Mouse (Mus musculus) R1 (cell line): ENCODE data around the gene Zdhhc12.
"Not testable (repeated sequence)": the region's sequence is repeated elsewhere in the genome, so short reads cannot be mapped to it uniquely, and the experiment has no call there.

ENCODE experiments used
- DNase-seq: peaks from one replicate; pipeline ENCODE4 v3.0.0-alpha.2; 2018; ENCODE audit warnings: low read depth, low spot score

Gene Zdhhc12

DNA sequence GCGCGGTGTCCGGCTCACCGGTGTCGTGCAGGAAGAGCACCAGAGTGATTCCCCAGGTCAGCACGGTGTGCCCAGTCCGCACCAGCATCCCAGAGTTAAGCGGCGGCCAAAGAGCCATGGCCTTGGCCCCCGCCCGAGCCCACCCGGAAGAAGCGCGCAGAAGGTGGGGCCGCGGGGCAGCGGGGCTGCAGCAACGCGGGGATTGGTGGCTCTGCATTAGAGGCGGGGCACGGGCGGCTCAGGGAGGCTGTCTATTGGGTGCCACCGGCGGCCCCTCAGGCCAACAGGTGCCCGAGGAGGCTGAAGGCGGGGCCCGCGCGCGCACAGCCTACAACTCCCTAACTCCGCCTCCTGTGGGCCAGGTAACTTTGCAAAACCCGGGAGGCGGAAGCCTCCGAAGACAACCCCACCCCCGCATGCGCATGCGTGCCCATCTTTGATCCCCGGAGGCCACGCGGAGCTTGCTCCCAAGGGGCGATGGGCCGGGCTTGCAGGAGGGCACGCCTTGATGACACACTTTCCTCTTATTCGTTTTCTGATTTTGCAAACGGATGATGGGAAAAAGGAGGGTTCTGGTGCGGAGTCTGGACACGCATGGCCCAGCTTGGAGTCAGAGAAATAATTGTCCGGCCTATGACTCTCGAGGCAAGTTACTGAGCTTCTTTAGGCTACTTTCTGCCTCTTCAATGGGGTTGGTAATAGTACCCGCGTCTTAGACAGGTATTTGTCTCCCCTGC is at the start of gene Zdhhc12:
TSS of gene Zdhhc12 (minus strand) at position 178 of the 737 bp plus-strand sequence.
- DNase-seq = peak; percentile 99

DNA sequence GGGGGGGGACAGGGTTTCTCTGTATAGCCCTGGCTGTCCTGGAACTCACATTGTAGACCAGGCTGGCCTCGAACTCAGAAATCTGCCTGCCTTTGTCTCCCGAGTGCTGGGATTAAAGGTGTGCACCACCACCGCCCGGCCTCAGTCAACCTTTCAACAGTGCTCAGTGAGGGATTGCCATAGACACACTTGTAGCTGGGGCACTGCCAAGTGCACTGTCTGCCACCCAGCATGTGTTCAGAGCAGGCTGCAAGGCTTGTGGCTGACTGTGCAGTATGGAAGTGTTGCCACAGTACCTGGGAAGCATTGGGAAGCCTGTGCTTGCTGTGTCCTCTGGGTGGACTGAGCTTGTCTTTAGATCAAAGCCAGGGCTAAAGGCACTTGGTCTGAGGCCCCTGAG is 46.6 kb upstream of the Zdhhc12 start:
- DNase-seq = not testable (repeated sequence)

DNA sequence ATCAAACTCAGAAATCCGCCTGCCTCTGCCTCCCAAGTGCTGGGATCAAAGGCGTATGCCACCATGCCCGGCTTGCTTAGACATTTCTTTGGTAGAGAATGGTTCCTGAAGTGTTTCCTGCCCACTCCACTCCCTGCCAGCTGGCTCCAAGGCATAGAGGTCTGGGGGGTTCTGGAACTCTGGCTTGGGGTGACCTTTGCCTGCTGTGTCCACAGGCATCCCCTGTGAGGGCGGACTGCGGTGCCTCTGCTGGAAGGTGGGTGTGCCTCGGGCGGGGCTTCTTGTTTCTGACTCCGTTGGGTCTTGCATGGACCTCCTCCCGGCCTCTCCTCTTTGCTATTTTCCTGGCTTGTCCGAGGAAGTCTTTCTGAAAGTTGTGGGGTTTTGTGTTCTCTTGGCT is 43.0 kb upstream of the Zdhhc12 start:
- DNase-seq = no peak

DNA sequence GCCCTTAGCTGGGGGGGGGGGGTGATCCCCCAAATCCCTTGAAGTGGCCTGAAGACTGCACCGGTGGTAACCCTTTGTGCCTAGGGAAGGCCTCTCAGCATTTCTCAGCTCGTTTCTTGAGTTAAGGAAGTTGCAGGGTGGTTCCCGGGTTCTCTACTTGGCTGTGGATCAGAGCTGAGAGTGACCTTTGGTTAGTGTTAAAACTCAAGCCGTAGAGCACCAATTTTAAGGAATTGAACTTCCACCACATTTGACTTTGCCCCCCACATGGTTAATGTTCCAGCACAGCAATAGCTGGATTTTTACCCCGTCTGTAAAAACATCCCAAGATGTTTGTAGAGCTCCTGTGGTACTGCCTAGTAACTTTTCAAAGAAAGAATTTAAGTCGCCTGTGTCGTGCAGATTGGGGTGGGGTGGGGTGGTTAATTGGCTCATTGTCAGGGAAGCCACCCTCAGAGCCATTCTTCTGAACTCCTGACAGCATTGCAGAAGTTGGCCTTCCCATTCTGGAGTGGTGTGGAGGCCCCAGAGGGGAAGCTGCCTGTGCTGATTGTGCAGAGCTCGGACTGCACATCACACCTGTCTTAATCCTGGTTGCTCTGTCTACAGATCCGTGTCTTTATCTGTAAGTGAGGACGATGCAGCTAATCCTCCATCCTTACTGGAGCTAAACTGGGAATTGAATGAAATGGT is 41.6 kb upstream of the Zdhhc12 start:
- peak; percentile 91 for DNase-seq

DNA sequence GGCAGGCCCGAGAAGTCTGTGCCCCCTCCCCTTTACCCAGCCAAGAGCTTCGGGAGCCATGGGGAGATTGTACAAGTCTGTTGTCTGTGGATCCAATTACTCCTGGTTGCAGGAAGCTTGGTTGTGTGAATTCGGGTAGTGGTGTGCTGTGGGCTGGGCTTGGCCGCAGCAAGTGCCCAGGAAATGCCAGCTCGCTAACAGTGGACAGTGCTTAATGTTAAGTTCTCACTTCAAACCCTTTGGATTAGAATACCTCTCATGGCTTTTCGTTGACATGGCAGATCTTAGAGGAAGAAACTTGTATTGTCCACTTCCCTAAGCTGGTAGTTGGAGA is 40.9 kb upstream of the Zdhhc12 start:
- no peak for DNase-seq

DNA sequence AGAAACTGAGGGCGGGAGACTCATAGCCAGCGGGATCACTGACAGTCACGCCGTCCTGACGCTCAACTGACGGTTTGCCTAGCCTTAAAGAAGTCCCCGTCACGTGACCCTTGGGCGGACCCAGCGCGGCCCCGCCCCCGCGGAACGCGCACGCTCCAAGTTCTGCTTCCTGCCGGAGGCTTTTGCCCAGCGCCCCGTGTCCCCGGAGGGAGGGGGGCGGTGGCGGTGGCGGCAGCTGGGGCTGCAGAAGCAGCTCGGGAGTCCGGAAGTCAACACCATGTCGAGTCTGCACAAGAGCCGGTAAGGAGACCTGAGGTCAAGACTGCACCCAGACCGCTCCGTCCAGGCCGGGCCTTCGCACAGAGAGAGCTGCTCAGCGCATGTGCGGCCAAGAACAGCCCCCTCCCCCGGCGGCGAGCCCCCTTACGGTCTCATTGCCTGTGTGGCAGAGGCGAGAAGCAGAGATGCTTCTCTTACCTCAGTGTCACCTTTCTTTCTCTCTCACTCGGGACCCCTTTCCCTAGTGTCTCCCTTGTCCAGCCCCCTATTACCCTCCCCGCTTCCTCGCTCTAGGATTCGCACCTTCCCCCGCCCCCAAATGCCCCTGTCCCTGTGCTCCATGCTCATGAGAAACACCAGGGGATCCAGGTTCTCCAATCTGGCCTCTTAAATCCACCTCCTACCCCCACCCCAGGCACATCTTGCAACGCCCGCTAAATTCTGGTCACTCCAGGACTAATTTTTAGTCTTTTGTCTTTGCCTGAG is 40.3 kb upstream of the Zdhhc12 start, which contains the start of gene Tbc1d13:
TSS of gene Tbc1d13 (plus strand) at position 134 of the 765 bp plus-strand sequence.
- peak; percentile 96 for DNase-seq

DNA sequence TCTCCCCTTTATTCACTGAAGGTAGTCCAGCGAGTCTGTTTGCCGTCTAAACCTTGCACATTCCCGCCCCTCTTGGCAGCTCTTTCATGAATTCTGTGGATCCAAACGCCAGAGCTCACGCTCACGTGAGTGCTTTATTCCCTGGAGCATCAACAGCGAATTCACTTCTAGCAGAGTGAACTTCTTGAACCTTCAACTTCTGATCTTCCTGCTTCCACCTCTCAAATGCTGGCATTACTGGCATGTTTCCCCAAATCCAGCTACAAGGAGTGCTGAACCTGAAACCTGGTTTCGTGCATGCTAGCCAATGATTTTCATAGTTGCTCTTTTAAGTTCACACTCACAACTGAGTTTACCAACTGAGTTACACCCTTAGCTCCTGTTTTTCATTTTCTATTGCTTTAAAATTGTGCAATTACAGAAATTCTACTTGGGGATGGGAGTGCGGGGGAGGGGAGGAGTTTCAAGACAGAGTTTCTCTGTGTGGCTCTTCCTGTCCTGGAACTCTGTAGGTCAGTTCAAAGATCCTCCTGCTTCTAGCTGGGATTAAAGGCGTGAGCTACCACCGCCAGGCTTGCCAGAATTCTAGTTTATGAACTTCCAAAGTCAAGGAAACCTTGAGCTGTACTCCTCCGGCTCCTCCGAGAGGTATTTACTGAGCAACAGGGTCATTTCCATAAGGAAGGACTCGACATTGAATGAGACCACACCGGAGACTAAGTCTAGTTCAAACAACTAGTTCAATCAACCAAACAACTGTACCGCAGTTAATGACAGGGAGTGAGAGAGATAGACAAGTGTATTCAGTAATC is 39.6 kb upstream of the Zdhhc12 start:
- peak; percentile 66 for DNase-seq

DNA sequence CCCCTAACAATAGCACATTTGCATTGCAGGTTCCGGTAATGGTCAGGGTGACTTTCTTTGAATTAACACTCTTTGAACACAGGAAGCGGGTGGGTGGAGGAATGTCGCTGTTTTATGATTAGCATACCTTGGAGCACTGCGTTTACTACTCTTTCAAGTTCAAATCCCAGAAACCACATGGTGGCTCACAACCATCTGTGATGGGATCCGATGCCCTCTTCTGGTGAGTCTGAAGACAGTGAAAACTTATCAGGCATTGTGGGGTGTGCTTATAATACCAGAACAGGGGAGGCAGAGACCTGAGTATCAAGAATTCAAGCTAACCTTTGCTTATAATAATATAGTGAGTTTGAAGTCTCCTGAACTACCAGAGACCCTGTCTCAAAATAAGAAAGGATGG is 37.8 kb upstream of the Zdhhc12 start:
- peak; percentile 81 for DNase-seq

DNA sequence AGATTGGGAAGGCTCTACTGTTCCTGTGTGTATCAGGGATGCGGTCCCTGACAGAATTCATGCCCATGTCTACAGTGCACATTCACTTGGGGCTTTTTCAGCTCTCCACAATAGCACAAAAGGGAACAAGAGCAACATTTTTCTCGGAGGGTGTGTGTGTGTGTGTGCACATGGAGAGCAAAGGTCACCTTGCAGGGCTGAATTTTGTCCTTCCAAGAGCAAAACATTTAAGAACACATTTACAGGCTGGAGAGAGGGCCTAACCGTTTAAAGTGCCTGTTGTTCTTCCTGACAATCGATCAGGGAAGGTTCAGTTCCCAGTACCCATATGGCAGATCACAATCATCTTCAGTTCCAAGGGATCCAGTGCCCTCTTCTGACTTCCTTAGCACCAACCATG is 36.7 kb upstream of the Zdhhc12 start:
- DNase-seq = peak; percentile 51

DNA sequence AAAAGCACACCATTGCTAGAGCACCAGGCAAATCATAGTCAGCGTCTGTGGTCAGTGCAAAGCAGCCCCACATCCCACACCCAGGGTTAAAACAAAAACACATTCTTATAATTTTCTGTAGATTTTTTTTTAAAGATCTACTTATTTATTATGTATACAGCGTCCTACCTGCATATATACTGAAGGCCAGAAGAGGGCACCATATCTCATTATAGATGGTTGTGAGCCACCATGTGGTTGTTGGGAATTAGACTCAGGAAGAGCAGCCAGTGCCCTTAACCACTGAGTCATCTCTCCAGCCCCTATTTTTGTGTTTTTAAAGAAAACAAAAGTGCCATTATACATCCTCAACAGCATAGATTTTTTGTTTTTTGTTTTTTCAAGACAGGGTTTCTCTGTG is 35.3 kb upstream of the Zdhhc12 start:
- DNase-seq = peak; percentile 78

DNA sequence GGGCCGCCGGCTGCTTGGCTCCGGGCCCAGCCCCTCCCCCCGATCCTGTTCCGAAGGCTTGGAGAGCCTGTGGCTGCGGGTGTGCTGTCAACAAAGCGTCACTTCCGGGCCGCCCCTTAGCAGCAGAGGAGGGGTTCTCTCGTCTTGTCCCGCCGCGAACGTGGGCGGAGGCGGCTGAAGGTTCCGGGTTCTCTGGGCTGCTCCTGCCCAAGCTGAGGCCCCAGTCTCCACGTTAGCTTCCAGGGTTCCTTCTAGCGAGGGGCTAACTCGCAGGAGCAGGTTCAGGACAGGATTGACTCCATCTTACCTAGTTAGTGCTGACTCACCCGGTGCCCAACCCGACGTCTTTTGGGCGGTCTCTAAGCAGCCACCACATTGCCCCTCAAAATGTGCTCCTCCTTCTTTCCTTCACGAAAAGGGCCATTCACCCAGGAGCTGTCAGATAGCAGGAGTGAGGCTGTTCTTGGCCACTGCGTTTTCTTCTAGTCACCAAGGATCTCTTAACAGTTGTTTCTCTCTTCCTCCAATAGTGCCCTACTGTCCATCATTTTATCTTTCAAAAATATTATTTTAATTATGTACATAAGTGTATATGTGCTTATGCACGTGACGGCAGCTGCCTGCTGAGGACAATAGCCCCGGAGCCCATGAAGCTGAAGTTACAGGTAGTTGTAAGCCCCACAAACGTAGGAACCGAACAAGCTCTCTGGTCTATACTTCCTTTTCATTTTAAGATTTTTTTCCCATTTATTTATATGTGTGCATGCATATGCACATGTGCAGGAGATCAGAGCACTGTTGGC is 31.2 kb upstream of the Zdhhc12 start, which contains the start of gene Zer1:
TSS of gene Zer1 (minus strand) at position 114 of the 803 bp plus-strand sequence.
- peak; percentile 97 for DNase-seq

DNA sequence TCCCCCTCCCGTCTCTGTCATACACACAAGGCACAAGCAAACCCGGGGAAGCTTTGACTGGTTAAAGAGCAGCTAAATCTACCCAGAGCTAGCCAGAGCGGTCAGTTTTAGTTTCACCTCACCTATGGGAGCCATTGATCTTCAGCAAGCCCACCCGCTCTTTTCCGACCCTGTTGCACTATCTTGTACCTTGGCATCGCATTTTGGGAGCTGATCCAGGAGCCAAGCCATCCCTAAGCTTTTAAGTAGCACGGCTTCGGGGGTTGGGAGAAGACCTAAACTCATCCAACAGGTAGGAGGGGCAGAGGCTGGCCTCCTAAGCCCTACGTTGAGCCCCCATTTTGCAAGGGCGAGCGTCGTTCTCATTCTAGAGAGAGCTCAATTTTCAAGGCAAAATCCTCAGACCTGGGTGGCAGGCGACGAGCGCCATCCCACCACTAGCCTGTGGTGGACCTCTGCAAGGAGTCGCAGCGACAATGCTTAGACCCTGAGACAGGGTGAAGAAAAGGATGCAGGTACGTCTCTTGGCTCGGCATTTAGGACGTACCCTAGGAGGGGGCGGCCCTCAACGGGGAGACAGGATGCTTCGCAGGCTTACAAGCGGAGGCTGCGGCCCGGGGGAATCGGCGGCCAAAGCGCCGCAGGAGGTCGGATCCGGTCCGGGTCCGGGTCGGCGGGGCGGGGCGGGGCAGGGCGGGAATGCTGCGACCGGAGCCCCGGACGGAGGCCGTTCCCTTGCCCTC is 30.5 kb upstream of the Zdhhc12 start:
- DNase-seq = no peak

DNA sequence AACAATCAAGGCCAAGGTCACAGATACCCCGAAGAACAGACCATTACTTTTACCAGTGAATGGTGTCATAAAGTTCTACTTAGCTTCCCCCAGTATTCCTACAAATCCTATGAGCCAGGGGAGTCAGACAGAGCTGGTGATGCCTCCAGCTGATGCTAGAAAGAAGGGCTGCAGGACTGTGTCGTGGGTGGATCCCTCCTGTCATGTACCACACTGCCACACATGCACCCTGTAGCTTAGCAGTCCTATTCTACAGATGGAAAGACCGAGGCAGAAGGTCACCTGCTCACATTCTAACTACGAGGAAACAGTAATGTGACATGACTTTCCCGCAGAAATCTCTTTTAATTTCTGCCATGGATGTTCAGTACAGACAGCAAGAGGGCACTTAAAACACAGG is 29.3 kb upstream of the Zdhhc12 start:
- DNase-seq = no peak

DNA sequence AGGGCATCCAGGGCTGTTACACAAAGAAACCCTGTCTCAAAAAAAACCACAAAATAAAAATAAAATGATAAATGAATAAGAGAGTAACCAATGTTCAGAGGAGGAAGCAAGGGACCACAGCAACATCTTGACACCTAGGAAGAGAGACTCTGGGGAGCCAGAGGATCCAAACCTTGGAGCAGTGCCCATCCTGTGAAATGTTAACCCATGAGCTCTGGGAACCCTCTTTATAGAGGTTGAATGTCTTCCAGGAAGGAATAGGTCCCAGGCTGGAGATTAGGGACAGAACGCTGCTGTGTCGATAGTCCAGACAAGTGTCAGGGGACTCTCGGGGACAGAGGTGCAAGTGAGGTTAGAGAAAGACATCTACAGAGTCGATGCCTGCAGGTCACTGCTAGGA is 26.8 kb upstream of the Zdhhc12 start:
- no peak for DNase-seq

DNA sequence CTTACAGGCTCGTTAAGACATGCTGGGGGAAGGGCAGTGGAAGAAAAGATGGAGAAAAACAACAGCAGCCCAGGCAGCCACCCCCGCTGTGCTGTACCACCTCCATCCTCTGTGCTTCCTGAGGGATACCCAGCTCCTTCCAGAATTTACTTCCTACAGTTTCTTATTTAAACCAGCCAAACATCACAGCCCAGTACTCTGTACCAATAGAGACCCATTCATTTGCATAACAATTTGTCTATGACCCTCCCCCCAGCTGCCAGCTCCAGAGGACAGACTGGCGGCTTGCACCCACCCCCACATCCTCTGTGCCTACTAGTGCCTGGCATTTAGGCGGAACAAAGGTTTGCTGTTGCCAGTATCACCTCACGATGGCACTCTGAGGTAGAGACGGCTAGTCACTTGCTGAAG is 26.2 kb upstream of the Zdhhc12 start:
- peak; percentile 83 for DNase-seq

DNA sequence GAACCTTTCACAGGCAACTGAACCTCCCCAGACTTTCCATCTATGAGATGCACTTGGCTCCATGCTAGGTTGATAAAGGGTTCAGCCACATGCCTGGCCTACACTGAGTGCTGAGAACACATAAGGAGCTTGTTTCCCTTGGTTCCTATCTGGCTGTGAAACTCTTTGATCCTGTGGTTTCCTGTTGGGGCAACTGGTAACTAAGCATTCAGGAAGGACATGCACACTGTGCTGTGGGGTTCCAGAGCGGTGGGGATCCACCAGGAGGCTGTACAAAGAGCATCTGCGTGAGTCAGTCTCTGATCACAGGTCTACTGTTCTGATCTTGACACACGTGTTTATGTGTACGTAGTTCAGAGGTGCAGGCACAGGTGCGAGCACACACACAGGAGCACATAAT is 19.1 kb upstream of the Zdhhc12 start:
- DNase-seq = no peak

DNA sequence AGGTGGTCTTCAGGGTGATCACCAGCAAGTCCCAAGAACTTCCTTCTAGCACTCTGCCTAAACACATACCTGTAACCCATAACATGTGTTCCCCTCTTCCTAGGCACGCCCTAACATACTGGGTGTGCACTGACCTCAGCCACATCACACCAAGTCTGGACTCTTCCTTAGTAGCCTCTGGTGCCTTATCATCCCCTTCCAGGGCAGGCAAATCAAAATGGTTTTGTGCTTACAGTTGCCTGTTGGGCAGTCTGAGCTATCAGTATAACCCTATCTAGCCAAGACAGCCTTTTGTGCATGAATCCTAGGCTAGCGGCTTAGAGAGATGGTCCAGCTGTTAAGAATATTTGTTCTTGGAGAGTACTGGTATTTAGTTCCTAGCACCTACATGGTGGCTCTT is 18.1 kb upstream of the Zdhhc12 start:
- no peak for DNase-seq

DNA sequence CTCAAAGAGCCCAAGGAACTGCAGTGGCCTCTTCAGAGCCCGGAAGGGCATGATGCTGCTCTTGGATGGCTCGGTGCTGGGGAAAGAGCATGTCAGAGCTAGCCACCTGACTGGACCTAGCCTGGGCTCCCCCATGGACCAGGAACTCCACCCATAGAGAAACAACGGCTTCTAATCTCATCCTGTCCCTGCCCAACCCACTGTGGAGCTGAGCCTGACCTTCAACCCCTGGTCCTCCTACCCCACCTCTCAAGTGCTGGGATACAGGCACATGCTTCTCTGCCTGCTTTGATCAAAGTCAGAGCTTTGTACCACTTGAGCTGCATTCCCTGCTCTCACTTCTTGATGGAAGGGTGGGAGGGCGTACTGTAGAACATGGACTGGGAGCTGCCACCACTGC is 14.8 kb upstream of the Zdhhc12 start:
- DNase-seq = no peak

DNA sequence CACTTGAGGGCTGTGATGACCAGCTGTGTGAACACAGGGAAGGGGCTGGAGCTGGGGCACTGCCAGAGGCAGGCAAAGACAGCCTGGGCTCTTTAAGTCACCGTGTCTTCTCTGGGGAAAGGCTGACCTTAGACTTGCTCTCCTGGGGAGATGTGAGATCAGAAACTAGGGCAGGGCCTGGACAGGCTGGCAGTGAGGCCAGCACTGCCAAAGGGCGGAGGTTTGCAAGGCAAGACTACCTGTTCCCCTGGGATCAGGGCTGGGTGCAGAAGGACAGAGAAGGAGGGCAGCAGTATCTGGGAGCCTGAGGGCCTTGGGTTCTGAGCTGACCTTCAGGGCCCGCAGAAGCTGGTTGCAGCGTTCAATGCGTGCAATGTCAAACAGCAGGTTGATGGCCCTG is 14.2 kb upstream of the Zdhhc12 start:
- DNase-seq = no peak

DNA sequence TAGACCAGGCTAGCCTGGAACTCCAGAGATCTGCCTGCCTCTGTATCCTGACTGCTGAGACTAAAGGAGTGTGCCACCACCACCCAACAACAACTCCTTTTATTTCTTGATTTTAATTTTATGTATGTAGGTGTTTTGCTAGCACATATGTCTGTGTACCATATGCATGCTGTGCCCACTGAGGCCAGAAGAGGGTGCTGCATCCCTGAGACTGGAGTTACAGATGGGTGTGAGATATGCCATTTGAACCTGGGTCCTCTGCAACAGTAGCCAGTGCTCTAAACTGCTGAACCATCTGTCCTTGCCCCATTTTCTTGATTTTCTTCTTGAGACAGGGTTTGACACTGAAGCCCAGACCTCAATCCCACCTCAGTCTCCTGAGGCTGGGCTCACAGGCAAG is 12.9 kb upstream of the Zdhhc12 start:
- DNase-seq = peak; percentile 73
